Mouse (Mus musculus): ENCODE data around the gene Pdzd2. TPM values are rescaled to one million over a fixed set of nuclear protein-coding genes. Genes with fewer than 3 reads are reported as not detected.

Pdzd2 gene
- total RNA-seq, 2 experiments from 2014 or later: 2.4 TPM; not detected in 1

GRCm38 (mm10) chr15:12553211-12553610, 186.5 kb downstream of the Pdzd2 start:
- ATAC-seq (replicated peaks; ENCODE audit: low FRiP score, low TSS enrichment, poor library complexity, severe bottlenecking): no peak

DNA sequence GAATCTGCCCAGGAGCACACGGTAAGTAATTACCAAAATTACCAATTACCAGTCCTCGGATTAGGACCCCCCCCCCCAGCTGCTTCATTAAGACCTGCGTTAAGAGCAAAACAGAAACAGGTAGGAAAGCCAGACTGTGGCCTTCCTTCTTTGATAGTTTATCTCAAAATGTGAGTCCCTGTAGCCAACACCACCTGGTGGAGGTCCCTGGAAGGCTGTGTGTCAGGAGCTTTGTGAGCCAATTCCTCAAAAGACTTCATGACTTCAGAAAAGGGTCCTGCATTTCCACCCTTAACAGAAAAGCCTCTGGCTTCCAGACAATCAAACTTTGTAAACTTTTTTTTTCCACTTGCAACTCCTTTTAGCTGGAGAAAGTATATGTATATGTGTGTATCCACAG, 188.8 kb downstream of the Pdzd2 start:
- ATAC-seq (replicated peaks; ENCODE audit: low FRiP score, low TSS enrichment, poor library complexity, severe bottlenecking): no peak

GRCm38 (mm10) chr15:12550376-12550775, 189.3 kb downstream of the Pdzd2 start:
- ATAC-seq (replicated peaks; ENCODE audit: low FRiP score, low TSS enrichment, poor library complexity, severe bottlenecking): no peak

DNA sequence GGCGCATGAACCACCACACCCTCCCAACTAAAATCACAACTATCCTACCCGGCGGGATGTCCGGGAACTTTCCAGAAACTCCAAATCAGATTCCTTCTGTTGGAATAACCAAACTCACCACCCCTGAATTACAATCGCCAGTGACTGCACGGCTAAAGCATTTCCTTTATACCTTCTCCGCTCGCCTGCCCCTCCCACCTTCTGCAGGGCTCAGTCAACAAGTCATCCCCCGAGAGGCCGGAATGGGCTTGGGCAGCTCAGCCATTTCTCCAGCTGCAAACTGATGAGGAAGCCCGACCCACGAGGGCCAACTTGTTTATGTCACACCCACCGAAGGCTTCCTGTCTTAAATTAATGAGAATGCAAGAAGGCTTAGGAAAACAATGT, 189.8 kb downstream of the Pdzd2 start:
- ATAC-seq (replicated peaks; ENCODE audit: low FRiP score, low TSS enrichment, poor library complexity, severe bottlenecking): no peak

DNA sequence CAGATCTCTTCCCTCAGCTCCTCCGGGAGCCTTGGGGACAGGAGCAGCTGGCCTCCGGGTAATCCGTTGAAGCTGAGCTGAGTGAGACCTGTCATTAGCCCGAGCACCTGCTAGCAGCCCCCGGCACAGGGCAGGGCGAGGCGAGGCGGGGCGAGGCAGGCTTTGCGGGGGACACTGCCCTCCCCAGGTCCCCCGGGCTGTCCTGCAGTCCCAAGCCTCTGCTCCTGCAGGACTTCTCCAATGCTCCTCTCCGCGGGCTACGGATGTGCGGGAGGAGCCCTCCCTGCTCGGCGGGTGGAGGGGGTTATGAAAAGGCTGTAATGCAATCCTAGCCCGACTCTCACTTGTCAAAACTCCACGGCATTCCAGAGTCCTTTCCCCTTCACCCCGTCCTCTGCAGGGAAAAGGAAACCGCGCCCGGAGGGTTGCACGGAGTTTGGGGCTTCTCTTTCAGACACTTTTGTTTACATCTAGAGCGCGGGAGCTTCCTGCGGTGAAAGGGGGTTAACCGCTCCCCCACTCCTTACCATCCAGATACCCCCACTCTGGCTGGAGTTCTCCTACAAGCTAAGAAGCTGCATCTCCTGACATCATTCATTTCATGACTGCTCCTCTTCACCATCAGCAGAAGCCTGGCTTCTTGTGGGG, 190.3 kb downstream of the Pdzd2 start:
- peak; percentile 53 for ATAC-seq (replicated peaks; ENCODE audit: low FRiP score, low TSS enrichment, poor library complexity, severe bottlenecking)

- no peak for ATAC-seq (replicated peaks; ENCODE audit: low FRiP score, low TSS enrichment, poor library complexity, severe bottlenecking)
These were observed 191.0 kb downstream of the Pdzd2 start for GRCm38 (mm10) chr15:12548696-12549095.

DNA sequence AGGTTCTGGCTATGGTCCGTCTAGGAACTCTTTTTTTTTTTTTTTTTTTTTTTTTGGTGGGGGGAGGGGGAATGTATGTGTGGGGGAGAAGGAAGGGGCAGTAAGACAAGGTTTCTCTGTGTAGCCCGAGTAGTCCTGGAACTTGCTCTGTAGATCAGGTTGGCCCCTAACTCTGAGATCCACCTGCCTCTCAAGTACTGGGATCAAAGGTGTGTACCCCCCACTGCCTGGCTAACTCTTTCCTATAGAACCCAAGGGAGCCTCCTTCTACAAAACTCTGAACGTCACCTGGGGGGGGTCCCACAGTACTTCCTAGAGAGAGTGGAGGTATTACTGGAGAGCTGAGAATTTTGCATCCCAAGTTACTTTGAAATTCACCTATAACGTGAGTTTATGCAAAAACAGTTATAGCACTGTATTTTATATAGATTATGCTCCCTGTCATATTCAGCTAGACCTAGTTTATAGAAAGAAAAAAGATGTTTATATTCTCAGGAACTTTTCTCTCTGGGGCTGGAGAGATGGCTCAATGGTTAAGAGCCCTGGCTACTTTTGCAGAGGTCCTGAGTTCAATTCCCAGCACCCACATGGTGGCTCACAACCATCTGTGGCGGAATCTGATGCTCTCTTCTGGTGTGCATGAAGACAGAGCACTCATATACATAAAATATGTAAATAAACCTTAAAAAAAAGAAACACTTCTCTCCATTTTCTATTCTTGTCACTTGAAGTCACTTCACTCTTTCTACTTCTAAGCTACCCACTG, 191.9 kb downstream of the Pdzd2 start:
- no peak for ATAC-seq (replicated peaks; ENCODE audit: low FRiP score, low TSS enrichment, poor library complexity, severe bottlenecking)

DNA sequence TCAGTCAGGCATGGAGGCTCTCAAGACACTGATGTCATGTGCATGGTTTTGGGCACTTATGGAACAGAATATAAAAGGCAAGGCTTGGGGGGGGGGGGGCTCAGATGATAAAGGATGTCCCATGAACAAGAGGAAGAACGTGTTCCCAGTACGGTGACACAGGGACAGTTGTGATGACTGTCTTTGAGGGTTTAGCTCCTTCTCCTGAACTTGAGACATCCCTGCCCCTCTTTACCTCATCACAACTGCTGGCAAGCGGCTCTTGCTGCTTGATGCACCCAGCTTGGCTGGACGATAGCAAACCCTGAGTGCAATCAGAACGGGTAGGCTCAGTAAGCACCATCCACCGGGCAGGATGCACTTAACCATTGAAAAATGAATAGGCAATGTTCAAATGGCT, 192.9 kb downstream of the Pdzd2 start:
- no peak for ATAC-seq (replicated peaks; ENCODE audit: low FRiP score, low TSS enrichment, poor library complexity, severe bottlenecking)

- no peak for ATAC-seq (replicated peaks; ENCODE audit: low FRiP score, low TSS enrichment, poor library complexity, severe bottlenecking)
These were observed 194.1 kb downstream of the Pdzd2 start for GRCm38 (mm10) chr15:12545671-12546070.

- ATAC-seq (replicated peaks; ENCODE audit: low FRiP score, low TSS enrichment, poor library complexity, severe bottlenecking): no peak
These were observed 194.5 kb downstream of the Pdzd2 start for GRCm38 (mm10) chr15:12545220-12545619.

- no peak for ATAC-seq (replicated peaks; ENCODE audit: low FRiP score, low TSS enrichment, poor library complexity, severe bottlenecking)
These were observed 195.9 kb downstream of the Pdzd2 start for GRCm38 (mm10) chr15:12543686-12544325.

DNA sequence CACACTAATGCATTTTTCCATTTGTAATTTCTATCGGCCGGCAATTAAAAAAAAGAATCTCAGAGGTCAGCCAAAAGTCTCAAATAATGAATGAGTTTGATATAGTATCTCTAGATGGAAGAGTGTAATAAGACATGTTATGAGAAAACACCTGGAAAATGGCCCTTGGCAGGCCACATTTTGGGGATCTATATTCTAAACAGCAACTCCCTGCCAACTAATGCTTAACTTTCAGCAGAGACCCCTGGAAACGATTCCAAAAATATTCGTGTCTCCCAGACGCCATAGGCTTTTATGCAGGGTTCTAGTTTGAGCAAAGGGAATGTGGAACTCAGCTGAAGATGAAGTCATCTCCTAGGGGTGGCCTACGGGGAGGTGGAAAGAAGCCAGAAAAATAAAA, 197.4 kb downstream of the Pdzd2 start:
- no peak for ATAC-seq (replicated peaks; ENCODE audit: low FRiP score, low TSS enrichment, poor library complexity, severe bottlenecking)

GRCm38 (mm10) chr15:12539618-12540302, 200.0 kb downstream of the Pdzd2 start:
- no peak for ATAC-seq (replicated peaks; ENCODE audit: low FRiP score, low TSS enrichment, poor library complexity, severe bottlenecking)

DNA sequence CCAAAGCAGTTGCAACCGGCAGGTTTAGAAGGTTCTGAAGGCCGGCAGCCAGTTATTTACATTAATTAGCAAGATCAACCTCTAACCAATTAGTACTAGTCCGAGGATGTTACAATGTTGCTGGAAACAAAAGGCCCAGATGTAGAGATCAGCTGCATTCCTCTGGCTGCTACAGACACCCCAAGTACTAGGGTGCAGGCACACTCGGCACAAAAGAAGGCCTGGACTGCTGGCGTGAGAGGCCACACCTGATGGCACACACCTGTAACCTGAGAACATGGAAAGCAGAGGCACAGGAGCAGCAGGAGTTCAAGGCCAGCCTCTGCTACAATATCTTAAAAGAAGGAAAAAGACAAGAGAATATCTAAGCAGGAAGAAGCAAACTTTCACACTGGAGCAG, 206.5 kb downstream of the Pdzd2 start:
- ATAC-seq (replicated peaks; ENCODE audit: low FRiP score, low TSS enrichment, poor library complexity, severe bottlenecking): no peak

DNA sequence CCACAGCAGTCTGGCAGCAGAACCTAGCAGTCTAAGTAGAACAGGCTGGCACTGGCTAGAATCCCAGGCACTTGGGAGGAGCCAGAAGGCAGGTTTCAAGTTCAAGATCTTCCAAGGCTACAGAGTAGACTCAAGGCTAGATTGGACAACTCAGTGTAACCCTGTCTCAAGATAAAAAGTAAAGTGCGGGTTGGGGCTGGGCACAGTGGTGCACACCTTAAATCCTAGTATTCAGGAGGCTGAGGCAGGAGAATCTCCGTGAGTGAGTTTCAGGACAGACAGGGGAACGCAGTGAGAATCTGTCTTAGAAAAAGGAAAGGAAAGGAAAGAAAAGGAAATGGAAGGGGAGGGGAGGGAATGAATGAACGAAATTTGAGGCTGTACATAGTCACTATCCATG, 207.2 kb downstream of the Pdzd2 start:
- no peak for ATAC-seq (replicated peaks; ENCODE audit: low FRiP score, low TSS enrichment, poor library complexity, severe bottlenecking)

DNA sequence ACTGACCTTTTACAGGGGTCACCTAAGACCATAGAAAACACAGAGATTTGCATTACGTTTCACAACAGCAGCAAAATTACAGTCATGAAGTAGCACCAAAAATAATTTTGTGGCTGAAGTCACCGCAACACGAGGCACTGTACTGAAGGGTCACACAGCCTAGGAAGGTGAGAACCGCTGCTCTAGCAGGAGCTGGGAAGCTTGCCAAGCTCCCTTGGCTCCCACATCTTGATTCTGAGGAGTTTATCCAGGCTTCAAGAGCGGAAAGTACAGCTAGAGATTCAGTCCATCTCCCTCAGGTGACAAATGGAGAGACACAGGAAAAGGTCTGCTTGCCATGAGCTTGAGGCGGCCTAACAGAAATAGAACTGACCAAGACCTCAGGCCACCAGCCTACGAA, 216.9 kb downstream of the Pdzd2 start:
- ATAC-seq (replicated peaks; ENCODE audit: low FRiP score, low TSS enrichment, poor library complexity, severe bottlenecking): no peak

- no peak for ATAC-seq (replicated peaks; ENCODE audit: low FRiP score, low TSS enrichment, poor library complexity, severe bottlenecking)
These were observed 219.4 kb downstream of the Pdzd2 start for GRCm38 (mm10) chr15:12520292-12520691.

DNA sequence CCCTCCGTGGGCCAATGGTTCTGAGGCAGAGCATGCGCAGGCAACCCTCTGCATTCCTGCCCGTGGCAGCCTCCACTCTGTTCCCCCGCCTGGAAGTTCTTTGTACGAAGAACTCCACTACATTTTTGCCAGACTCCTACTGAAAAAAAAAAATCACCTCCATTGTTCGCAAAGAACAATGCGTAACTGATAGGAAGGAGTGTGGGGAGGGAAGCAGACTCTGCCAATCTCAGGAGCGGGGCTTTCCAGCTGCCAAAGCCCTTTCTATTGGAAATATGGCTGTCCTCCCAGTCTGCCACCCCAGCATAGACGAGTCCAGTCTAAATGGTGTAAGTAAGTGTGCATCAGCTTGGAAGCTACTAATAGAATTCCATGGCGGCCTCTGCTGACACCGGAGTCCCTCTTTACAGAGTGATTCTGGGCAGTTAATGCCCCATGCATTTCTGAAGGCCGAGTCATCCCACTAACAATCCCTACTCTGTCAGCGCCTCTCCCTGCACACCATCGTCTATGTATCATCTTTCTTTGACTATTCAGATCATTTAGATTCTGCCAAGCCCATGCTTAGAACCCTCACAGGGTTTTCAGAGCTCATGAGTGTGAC, 221.3 kb downstream of the Pdzd2 start:
- no peak for ATAC-seq (replicated peaks; ENCODE audit: low FRiP score, low TSS enrichment, poor library complexity, severe bottlenecking)

- no peak for ATAC-seq (replicated peaks; ENCODE audit: low FRiP score, low TSS enrichment, poor library complexity, severe bottlenecking)
These were observed 222.4 kb downstream of the Pdzd2 start for GRCm38 (mm10) chr15:12517314-12517813.
